Mouse (Mus musculus): Measurements from ENCODE around the gene Fam178b. TPM values are rescaled to one million over a fixed set of nuclear protein-coding genes. Genes with fewer than 3 reads are reported as not detected.
"Not testable (repeated sequence)": the region's sequence is repeated elsewhere in the genome, so short reads cannot be mapped to it uniquely, and the experiment has no call there.

Gene Fam178b
- polyA plus RNA-seq, 1 experiment from 2014 or later = not detected

- Histone ChIP-seq H3K9me3 (ENCODE audit: control insufficient read depth, low read length) (no peaks in the 10 kb centered on the region), H3K27ac (ENCODE audit: low read depth, low read length) (no peak overlapping the region), H3K27me3 (ENCODE audit: control insufficient read depth, insufficient read depth, low read length) (no peaks in the 10 kb centered on the region), H3K9ac (ENCODE audit: low read length) (no peak overlapping the region), H3K4me2 (ENCODE audit: low read depth, low read length, severe bottlenecking) (no peak overlapping the region), H3K4me3 (ENCODE audit: low read depth, low read length) (no peak overlapping the region), H3K36me3 (ENCODE audit: control insufficient read depth, insufficient read depth, low read length) (no peaks in the 10 kb centered on the region), H3K4me1 (replicated peaks; ENCODE audit: control insufficient read depth, insufficient read depth, low read length) (no peaks in the 10 kb centered on the region)
- ATAC-seq (replicated peaks; ENCODE audit: low FRiP score) (0 out of 2 replicates have a peak, but pooled peaks have one; percentile 30), DNase-seq (ENCODE audit: low spot score) (peak; percentile 79)
- WGBS = 13% methylated on average over 13 of the region's 13 CpGs
Measured at GRCm38 (mm10) chr1:36683810-36684467, 956 bp upstream of the Fam178b start.

GRCm38 (mm10) chr1:36680893-36681292 lies 2.1 kb downstream of the Fam178b start:
- no peaks in the 10 kb centered on the region for H3K9me3 ChIP-seq (ENCODE audit: control insufficient read depth, low read length)
- H3K4me1 ChIP-seq (replicated peaks; ENCODE audit: control insufficient read depth, insufficient read depth, low read length) = no peaks in the 10 kb centered on the region
- H3K4me2 ChIP-seq (ENCODE audit: low read depth, low read length, severe bottlenecking) = no peak overlapping the region
- ATAC-seq (replicated peaks; ENCODE audit: low FRiP score) = no peak
- H3K27me3 ChIP-seq (ENCODE audit: control insufficient read depth, insufficient read depth, low read length) = no peaks in the 10 kb centered on the region
- H3K27ac ChIP-seq (ENCODE audit: low read depth, low read length) = no peak overlapping the region
- 41% methylated on average over 7 of the region's 7 CpGs for WGBS
- no peaks in the 10 kb centered on the region for H3K36me3 ChIP-seq (ENCODE audit: control insufficient read depth, insufficient read depth, low read length)
- H3K4me3 ChIP-seq (ENCODE audit: low read depth, low read length) = no peak overlapping the region
- DNase-seq (ENCODE audit: low spot score) = no peak
- H3K9ac ChIP-seq (ENCODE audit: low read length) = no peak overlapping the region

DNA sequence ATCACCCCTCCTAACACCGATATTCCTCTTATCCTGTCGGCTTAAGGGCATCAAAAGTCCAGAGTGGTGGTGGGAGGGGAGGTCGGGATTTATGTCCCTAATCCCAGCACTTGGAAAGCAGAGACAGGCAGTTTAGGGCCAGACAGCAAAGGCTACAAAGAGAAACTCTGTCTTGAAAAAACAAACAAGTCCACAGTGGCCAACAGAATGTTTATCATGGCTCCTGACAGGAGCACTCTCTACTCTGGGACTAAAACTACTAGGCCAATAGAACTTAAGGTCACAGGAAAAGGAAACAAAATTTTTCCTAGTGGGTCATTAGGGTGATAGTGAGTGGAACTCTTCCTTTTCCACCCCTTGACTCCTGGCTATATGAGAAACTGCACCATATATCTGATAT lies 8.0 kb downstream of the Fam178b start:
- Histone ChIP-seq H3K27me3 (ENCODE audit: control insufficient read depth, insufficient read depth, low read length) (no peaks in the 10 kb centered on the region), H3K9me3 (ENCODE audit: control insufficient read depth, low read length) (no peaks in the 10 kb centered on the region), H3K4me3 (ENCODE audit: low read depth, low read length) (no peak overlapping the region), H3K4me1 (replicated peaks; ENCODE audit: control insufficient read depth, insufficient read depth, low read length) (no peaks in the 10 kb centered on the region), H3K4me2 (ENCODE audit: low read depth, low read length, severe bottlenecking) (no peak overlapping the region), H3K36me3 (ENCODE audit: control insufficient read depth, insufficient read depth, low read length) (no peaks in the 10 kb centered on the region), H3K27ac (ENCODE audit: low read depth, low read length) (no peak overlapping the region), H3K9ac (ENCODE audit: low read length) (no peak overlapping the region)
- no peak for DNase-seq (ENCODE audit: low spot score)
- WGBS = 77% methylated on average over 3 of the region's 3 CpGs
- no peak for ATAC-seq (replicated peaks; ENCODE audit: low FRiP score)

DNA sequence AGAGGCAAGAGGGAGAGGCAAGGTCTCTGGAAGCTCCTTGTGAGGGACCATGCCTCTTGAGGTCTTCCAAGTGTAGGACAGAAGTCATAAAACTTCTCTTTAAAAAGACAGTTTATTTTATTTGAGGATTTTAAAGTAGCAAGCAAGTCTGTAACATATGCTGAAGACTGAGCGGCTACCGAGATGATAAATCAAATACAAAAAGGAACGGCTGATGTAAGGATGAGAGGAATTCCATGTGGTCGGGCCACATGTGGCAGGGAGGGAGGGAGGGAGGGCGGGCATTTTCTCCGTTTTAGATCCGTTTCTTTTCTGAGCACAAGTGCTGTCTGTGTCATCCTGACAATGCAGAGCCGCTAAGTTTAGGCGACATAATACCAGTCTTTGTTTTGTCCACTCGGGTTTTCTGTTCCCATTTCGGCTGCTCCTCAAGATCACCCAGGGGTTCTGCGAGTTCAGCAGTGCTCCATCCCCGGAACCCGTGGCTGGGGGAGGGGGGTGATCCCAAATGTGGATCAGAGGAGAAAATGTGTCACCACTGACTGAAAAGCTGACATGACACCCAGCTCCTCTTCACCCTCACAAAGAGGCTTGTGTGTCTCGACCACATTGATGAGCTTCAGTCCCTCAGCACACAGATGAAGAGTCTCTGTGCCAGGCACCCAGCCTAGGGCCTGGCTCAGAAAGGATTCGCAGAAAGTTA lies 10.2 kb downstream of the Fam178b start:
- Histone ChIP-seq H3K4me1 (replicated peaks; ENCODE audit: control insufficient read depth, insufficient read depth, low read length) (no peaks in the 10 kb centered on the region), H3K27me3 (ENCODE audit: control insufficient read depth, insufficient read depth, low read length) (no peaks in the 10 kb centered on the region), H3K4me3 (ENCODE audit: low read depth, low read length) (no peak overlapping the region), H3K27ac (ENCODE audit: low read depth, low read length) (no peak overlapping the region), H3K9ac (ENCODE audit: low read length) (no peak overlapping the region), H3K36me3 (ENCODE audit: control insufficient read depth, insufficient read depth, low read length) (no peaks in the 10 kb centered on the region), H3K4me2 (ENCODE audit: low read depth, low read length, severe bottlenecking) (no peak overlapping the region), H3K9me3 (ENCODE audit: control insufficient read depth, low read length) (no peaks in the 10 kb centered on the region)
- 59% methylated on average over 16 of the region's 16 CpGs for WGBS
- no peak for ATAC-seq (replicated peaks; ENCODE audit: low FRiP score)
- no peak for DNase-seq (ENCODE audit: low spot score)

- no peaks in the 10 kb centered on the region for H3K9me3 ChIP-seq (ENCODE audit: control insufficient read depth, low read length)
- no peaks in the 10 kb centered on the region for H3K4me1 ChIP-seq (replicated peaks; ENCODE audit: control insufficient read depth, insufficient read depth, low read length)
- no peak overlapping the region for H3K4me2 ChIP-seq (ENCODE audit: low read depth, low read length, severe bottlenecking)
- 93% methylated on average over 10 of the region's 10 CpGs for WGBS
- no peak overlapping the region for H3K4me3 ChIP-seq (ENCODE audit: low read depth, low read length)
- no peak for ATAC-seq (replicated peaks; ENCODE audit: low FRiP score)
- H3K27me3 ChIP-seq (ENCODE audit: control insufficient read depth, insufficient read depth, low read length) = no peaks in the 10 kb centered on the region
- no peak overlapping the region for H3K9ac ChIP-seq (ENCODE audit: low read length)
- no peak overlapping the region for H3K27ac ChIP-seq (ENCODE audit: low read depth, low read length)
- H3K36me3 ChIP-seq (ENCODE audit: control insufficient read depth, insufficient read depth, low read length) = no peaks in the 10 kb centered on the region
- no peak for DNase-seq (ENCODE audit: low spot score)
Measured at GRCm38 (mm10) chr1:36671260-36671659, 11.7 kb downstream of the Fam178b start.

GRCm38 (mm10) chr1:36670256-36670655 lies 12.7 kb downstream of the Fam178b start:
- 83% methylated on average over 4 of the region's 4 CpGs for WGBS

DNA sequence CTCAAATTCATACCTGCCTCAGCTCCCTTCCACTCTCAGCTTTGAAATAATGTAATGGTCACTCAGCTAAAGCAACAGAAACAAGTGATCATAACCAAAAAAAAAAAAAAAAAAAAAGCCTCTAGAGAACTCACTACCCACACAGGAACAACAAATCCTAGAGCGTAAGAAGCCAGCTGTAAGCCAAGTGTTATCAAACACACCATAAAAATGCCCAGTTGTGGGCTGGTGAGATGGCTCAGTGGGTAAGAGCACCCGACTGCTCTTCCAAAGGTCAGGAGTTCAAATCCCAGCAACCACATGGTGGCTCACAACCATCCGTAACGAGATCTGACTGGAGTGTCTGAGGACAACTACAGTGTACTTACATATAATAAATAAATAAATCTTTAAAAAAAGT lies 15.0 kb downstream of the Fam178b start:
- H3K36me3 ChIP-seq (ENCODE audit: control insufficient read depth, insufficient read depth, low read length); H3K27me3 ChIP-seq (ENCODE audit: control insufficient read depth, insufficient read depth, low read length); H3K9me3 ChIP-seq (ENCODE audit: control insufficient read depth, low read length); DNase-seq (ENCODE audit: low spot score); H3K27ac ChIP-seq (ENCODE audit: low read depth, low read length); H3K9ac ChIP-seq (ENCODE audit: low read length); ATAC-seq (replicated peaks; ENCODE audit: low FRiP score); H3K4me3 ChIP-seq (ENCODE audit: low read depth, low read length); H3K4me1 ChIP-seq (replicated peaks; ENCODE audit: control insufficient read depth, insufficient read depth, low read length); H3K4me2 ChIP-seq (ENCODE audit: low read depth, low read length, severe bottlenecking): not testable (repeated sequence)
- WGBS = 94% methylated on average over 4 of the region's 4 CpGs

More at GRCm38 (mm10) chr1:36670256-36670655, 12.7 kb downstream of the Fam178b start:
- Histone ChIP-seq H3K4me2 (ENCODE audit: low read depth, low read length, severe bottlenecking) (no peak overlapping the region), H3K4me1 (replicated peaks; ENCODE audit: control insufficient read depth, insufficient read depth, low read length) (no peaks in the 10 kb centered on the region), H3K36me3 (ENCODE audit: control insufficient read depth, insufficient read depth, low read length) (no peaks in the 10 kb centered on the region), H3K27me3 (ENCODE audit: control insufficient read depth, insufficient read depth, low read length) (no peaks in the 10 kb centered on the region), H3K9me3 (ENCODE audit: control insufficient read depth, low read length) (no peaks in the 10 kb centered on the region), H3K27ac (ENCODE audit: low read depth, low read length) (no peak overlapping the region), H3K9ac (ENCODE audit: low read length) (no peak overlapping the region), H3K4me3 (ENCODE audit: low read depth, low read length) (no peak overlapping the region)
- no peak for DNase-seq (ENCODE audit: low spot score)
- no peak for ATAC-seq (replicated peaks; ENCODE audit: low FRiP score)

- no peak for ATAC-seq (replicated peaks; ENCODE audit: low FRiP score)
- WGBS = 81% methylated on average over 4 of the region's 4 CpGs
Measured at GRCm38 (mm10) chr1:36665934-36666333, 17.0 kb downstream of the Fam178b start.

More at GRCm38 (mm10) chr1:36665934-36666333, 17.0 kb downstream of the Fam178b start:
- DNase-seq (ENCODE audit: low spot score) = no peak
- no peak overlapping the region for H3K4me2 ChIP-seq (ENCODE audit: low read depth, low read length, severe bottlenecking)
- no peak overlapping the region for H3K27ac ChIP-seq (ENCODE audit: low read depth, low read length)
- H3K4me3 ChIP-seq (ENCODE audit: low read depth, low read length) = no peak overlapping the region
- no peak overlapping the region for H3K9ac ChIP-seq (ENCODE audit: low read length)
- H3K4me1 ChIP-seq (replicated peaks; ENCODE audit: control insufficient read depth, insufficient read depth, low read length) = no peaks in the 10 kb centered on the region
- no peaks in the 10 kb centered on the region for H3K36me3 ChIP-seq (ENCODE audit: control insufficient read depth, insufficient read depth, low read length)
- no peaks in the 10 kb centered on the region for H3K9me3 ChIP-seq (ENCODE audit: control insufficient read depth, low read length)
- H3K27me3 ChIP-seq (ENCODE audit: control insufficient read depth, insufficient read depth, low read length) = no peaks in the 10 kb centered on the region
